Mouse (Mus musculus) embryonic fibroblast, embryonic 13.5 days (primary cell): ENCODE data around the gene Hspb11.

ENCODE experiments used
- CTCF ChIP-seq: IDR thresholded peaks from 2 replicates; pipeline ENCODE4 v1.5.1; 2011; ENCODE audit warnings: mild to moderate bottlenecking, control low read depth, low read length, moderate library complexity, borderline replicate concordance; ENCODE audit not compliant: insufficient read depth
- POLR2A ChIP-seq: IDR thresholded peaks from 2 replicates; pipeline ENCODE4 v1.6.1; 2011; ENCODE audit warnings: low read depth, mild to moderate bottlenecking, control low read depth, low read length, moderate library complexity

GRCm38 (mm10) chr4:107211465-107211864 lies 41.9 kb upstream of the Hspb11 start:
- TF ChIP-seq POLR2A (no peak), CTCF (no peak)
